Mouse (Mus musculus): ENCODE results near the gene Olfr1299.

Gene Olfr1299

DNA sequence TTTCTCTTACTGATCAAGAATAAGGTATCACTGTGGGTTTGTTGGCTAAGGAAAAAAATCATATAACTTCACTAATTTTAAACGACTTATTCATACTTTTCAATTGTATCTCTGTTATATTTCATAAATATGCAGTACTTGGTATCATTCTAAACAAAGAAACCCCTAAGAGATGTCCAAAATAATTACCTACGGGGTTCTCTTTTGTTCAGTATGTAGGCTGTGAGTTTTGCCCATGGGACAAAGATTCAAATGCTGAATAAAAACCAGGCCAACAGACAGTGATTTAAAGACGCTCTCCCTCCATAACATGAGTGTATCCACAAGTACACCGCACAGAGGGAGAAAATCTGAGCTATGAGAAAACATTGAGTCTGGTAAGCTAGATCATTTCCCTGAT, at the start of gene Olfr1299:
Olfr1299 (plus strand) TSS at position 301 of the 400 bp plus-strand sequence.
- no peak for DNase-seq (ENCODE audit: low spot score)

DNA sequence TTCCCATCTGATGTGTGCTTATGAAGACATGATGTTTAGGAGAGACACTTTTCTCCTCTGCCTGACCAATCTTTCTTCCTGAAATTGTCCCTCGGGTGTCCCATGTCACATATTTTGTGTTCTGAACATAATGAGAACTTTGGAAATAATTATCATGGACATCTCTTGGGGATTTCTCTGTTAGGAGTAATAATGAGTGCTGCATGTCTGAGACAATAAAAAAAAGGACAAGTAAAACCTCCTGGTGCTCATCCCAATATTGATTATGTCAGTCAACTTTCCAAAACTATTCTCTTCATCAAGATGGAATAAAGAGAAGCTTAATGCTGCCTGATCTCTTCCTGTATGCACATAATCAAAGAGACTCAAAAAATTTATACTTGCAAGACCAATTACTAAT, 34.8 kb upstream of the Olfr1299 start, which contains the start of gene Olfr1297:
Olfr1297 (minus strand) TSS at position 101 of the 400 bp plus-strand sequence.
- DNase-seq (ENCODE audit: low spot score), result no peak

DNA sequence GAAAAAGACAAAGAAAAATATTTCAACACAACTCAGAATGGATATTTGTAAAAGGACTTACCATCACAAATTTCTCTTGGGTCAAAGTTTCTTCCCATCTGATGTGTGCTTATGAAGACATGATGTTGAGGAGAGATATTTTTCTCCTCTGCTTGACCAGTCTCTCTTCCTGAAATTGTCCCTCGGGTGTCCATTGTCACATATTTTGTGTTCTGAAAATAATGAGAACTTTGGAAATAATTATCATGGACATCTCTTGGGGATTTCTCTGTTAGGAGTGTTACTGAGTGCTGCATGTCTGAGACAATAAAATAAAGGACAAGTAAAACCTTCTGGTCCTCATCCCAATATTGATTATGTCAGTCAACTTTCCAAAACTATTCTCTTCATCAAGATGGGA, 12.1 kb upstream of the Olfr1299 start, which contains the start of gene Olfr1298:
Olfr1298 (minus strand) TSS at position 101 of the 400 bp plus-strand sequence.
- no peak for DNase-seq (ENCODE audit: low spot score)

Measured in adipocyte (in vitro differentiated cells).